8 mouse cellular contexts compared by ENCODE assay signal in the genomic region with DNA sequence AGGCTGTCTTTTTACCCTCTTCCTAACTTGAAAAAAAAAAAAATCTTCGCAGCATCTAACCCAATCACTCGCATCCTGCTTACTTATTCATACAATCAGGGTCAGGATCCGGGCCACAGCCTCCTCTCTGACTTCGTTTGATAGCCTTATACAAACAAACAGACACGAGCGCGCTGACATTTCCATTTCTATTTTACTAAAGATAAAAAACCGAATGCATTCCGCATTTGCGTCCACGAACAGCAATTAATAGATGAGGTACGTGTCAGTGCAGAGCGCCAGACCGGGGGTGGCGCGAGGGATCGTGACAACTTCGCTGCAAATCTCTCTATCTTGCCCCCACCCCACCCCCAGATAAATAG. TPM values are rescaled to one million over a fixed set of nuclear protein-coding genes. Genes with fewer than 3 reads are reported as not detected.
DNase-seq lines count a peak whose midpoint lies in the region; ATAC-seq lines count a peak whose summit lies in the region.

Tll1 (minus strand) TSS at position 248 of the 362 bp plus-strand sequence.

- peak within 1 kb of the TSS; percentile 45 for H3K27ac ChIP-seq in midbrain, embryonic 14.5 days (replicated peaks; ENCODE audit: low read depth, low read length)

- no peaks in the 10 kb centered on the region for H3K36me3 ChIP-seq in megakaryocyte, embryonic 14.5 days (replicated peaks; ENCODE audit: low read length)
- H3K36me3 ChIP-seq in midbrain, embryonic 14.5 days (ENCODE audit: control insufficient read depth, insufficient read depth, low read length), result no peaks in the 10 kb centered on the region

- H3K9me3 ChIP-seq in megakaryocyte, embryonic 14.5 days, result 0 out of 2 replicates have a peak, but pooled peaks cover 5% of the 10 kb centered on the region
- no peaks in the 10 kb centered on the region for H3K9me3 ChIP-seq in midbrain, embryonic 14.5 days (ENCODE audit: control insufficient read depth, low read length)

- peaks cover 42% of the 10 kb centered on the region for H3K27me3 ChIP-seq in megakaryocyte, embryonic 14.5 days (replicated peaks)
- peaks cover 14% of the 10 kb centered on the region; the same call in 1 of the 2 replicates for H3K27me3 ChIP-seq in midbrain, embryonic 14.5 days (ENCODE audit: control insufficient read depth, insufficient read depth, low read length)

- WGBS in midbrain, embryonic 14.5 days, result under 1% methylated on average over 18 of the region's 18 CpGs

- peak within 1 kb of the TSS; percentile 89 for H3K4me3 ChIP-seq in megakaryocyte, embryonic 14.5 days (replicated peaks)
- H3K4me3 ChIP-seq in midbrain, embryonic 14.5 days (replicated peaks; ENCODE audit: low read depth, low read length), result peak within 1 kb of the TSS; percentile 70

- peaks cover 24% of the 10 kb centered on the region for H3K4me1 ChIP-seq in megakaryocyte, embryonic 14.5 days
- H3K4me1 ChIP-seq in midbrain, embryonic 14.5 days (ENCODE audit: control insufficient read depth, insufficient read depth, low read length), result peaks cover 7% of the 10 kb centered on the region; the same call in 1 of the 2 replicates

- no peak for ATAC-seq in megakaryocyte, adult 5-6 weeks (ENCODE audit: poor library complexity, severe bottlenecking)
- ATAC-seq in common myeloid progenitor, adult 5-6 weeks (replicated peaks; ENCODE audit: low read depth, poor library complexity, severe bottlenecking), result 0 out of 2 replicates have a peak, but pooled peaks have one; percentile 9
- peak; percentile 46 for ATAC-seq in midbrain, embryonic 14.5 days (ENCODE audit: low FRiP score, low TSS enrichment)
- ATAC-seq in inflammation-experienced regulatory T-cells, adult 6 months, result no peak

- intact Hi-C loops in left cerebral cortex, postnatal 4 days (cut with DNase I), result loop anchor here (5.0 to 10.0 kb wide), 3 partner anchors 116 to 341 kb away; no protein-coding TSS in a partner anchor

- DNase-seq in heart, postnatal 4 days, result peak; percentile 4
- DNase-seq in left cerebral cortex, postnatal 4 days, result peak; percentile 6
- DNase-seq in midbrain, embryonic 14.5 days, result peak; percentile 68
- DNase-seq in thymus, postnatal 4 days, result no peak

- H3K4me2 ChIP-seq in midbrain, embryonic 14.5 days (ENCODE audit: low read length), result peak within 1 kb of the TSS; percentile 98

- H3K9ac ChIP-seq in midbrain, embryonic 14.5 days (replicated peaks; ENCODE audit: low read length), result peak within 1 kb of the TSS; percentile 72

RNA-seq across cellular contexts. Expression of gene Tll1, which starts in this region (rescaled TPM):
- not detected in 2 replicates for polyA plus RNA-seq in megakaryocyte, embryonic 14.5 days (2012; ENCODE audit: insufficient read depth, low replicate concordance)
- not detected in 2 replicates for total RNA-seq in megakaryocyte, adult 5-6 weeks (2015)
- total RNA-seq in megakaryocyte, adult 5-6 weeks (2017), result not detected in 2 replicates
- total RNA-seq in common myeloid progenitor, adult 5-6 weeks (2017), result not detected in 2 replicates
- 1 to 10 TPM; 1.8 to 2.1 TPM for total RNA-seq in heart, postnatal 4 days (2021)
- total RNA-seq in left cerebral cortex, postnatal 4 days (2021), result 1 to 10 TPM; 3.4 to 4.5 TPM
- 3.6 and 4.2 TPM in 2 replicates for polyA plus RNA-seq in midbrain, embryonic 14.5 days (2014; fragmentation: Nextera tagmentation; extraction: Ambion mirVana)
- polyA plus RNA-seq in inflammation-experienced regulatory T-cells, adult 6 months (2017; shearing (Covaris generic)), result not detected

Comparison
In these comparisons a context has a peak if more than half of its experiments do, and no peak if none do; other contexts are left out.
1. Peak in ATAC-seq in common myeloid progenitor, adult 5-6 weeks; RNA of the gene not detected or under 1 TPM.